Mouse (Mus musculus): Measurements from ENCODE around the gene Evi2a. TPM values are rescaled to one million over a fixed set of nuclear protein-coding genes. Genes with fewer than 3 reads are reported as not detected.

The Evi2a gene
- polyA plus RNA-seq, 1 experiment from 2014 or later: 2.8 TPM

- Histone ChIP-seq H3K36me3 (ENCODE audit: control insufficient read depth, insufficient read depth, low read length) (peaks cover 11% of the 10 kb centered on the region; the same call in 1 of the 2 replicates), H3K9ac (ENCODE audit: low read length) (no peak overlapping the region), H3K4me3 (ENCODE audit: low read depth, low read length) (no peak overlapping the region), H3K4me1 (ENCODE audit: control insufficient read depth, insufficient read depth, low read length) (no peaks in the 10 kb centered on the region), H3K27ac (ENCODE audit: low read depth, low read length) (no peak overlapping the region), H3K4me2 (ENCODE audit: low read length) (no peak overlapping the region), H3K27me3 (replicated peaks; ENCODE audit: control insufficient read depth, insufficient read depth, low read length) (no peaks in the 10 kb centered on the region), H3K9me3 (replicated peaks; ENCODE audit: control insufficient read depth, low read length) (no peaks in the 10 kb centered on the region)
- 92% methylated on average over 3 of the region's 3 CpGs for WGBS
- no peak for DNase-seq (ENCODE audit: low spot score)
- ATAC-seq: no peak
Measured at GRCm38 (mm10) chr11:79528601-79529000, 1.8 kb downstream of the Evi2a start.

- no peak for DNase-seq (ENCODE audit: low spot score)
- Histone ChIP-seq H3K4me3 (ENCODE audit: low read depth, low read length) (no peak overlapping the region), H3K36me3 (ENCODE audit: control insufficient read depth, insufficient read depth, low read length) (peaks cover 11% of the 10 kb centered on the region; the same call in 1 of the 2 replicates), H3K9me3 (replicated peaks; ENCODE audit: control insufficient read depth, low read length) (no peaks in the 10 kb centered on the region), H3K4me2 (ENCODE audit: low read length) (no peak overlapping the region), H3K27me3 (replicated peaks; ENCODE audit: control insufficient read depth, insufficient read depth, low read length) (no peaks in the 10 kb centered on the region), H3K9ac (ENCODE audit: low read length) (no peak overlapping the region), H3K27ac (ENCODE audit: low read depth, low read length) (no peak overlapping the region), H3K4me1 (ENCODE audit: control insufficient read depth, insufficient read depth, low read length) (no peaks in the 10 kb centered on the region)
- WGBS: 93% methylated on average over 5 of the region's 5 CpGs
- no peak for ATAC-seq
Measured at GRCm38 (mm10) chr11:79527739-79528384, 2.5 kb downstream of the Evi2a start.

GRCm38 (mm10) chr11:79527015-79527738 lies 3.2 kb downstream of the Evi2a start:
- H3K4me2 ChIP-seq (ENCODE audit: low read length): no peak overlapping the region
- WGBS: 87% methylated on average over 15 of the region's 15 CpGs
- H3K4me1 ChIP-seq (ENCODE audit: control insufficient read depth, insufficient read depth, low read length): no peaks in the 10 kb centered on the region
- no peak overlapping the region for H3K27ac ChIP-seq (ENCODE audit: low read depth, low read length)
- ATAC-seq (no peak), DNase-seq (ENCODE audit: low spot score) (no peak)
- H3K27me3 ChIP-seq (replicated peaks; ENCODE audit: control insufficient read depth, insufficient read depth, low read length): no peaks in the 10 kb centered on the region
- no peak overlapping the region for H3K9ac ChIP-seq (ENCODE audit: low read length)
- H3K9me3 ChIP-seq (replicated peaks; ENCODE audit: control insufficient read depth, low read length): no peaks in the 10 kb centered on the region
- peaks cover 11% of the 10 kb centered on the region; the same call in 1 of the 2 replicates for H3K36me3 ChIP-seq (ENCODE audit: control insufficient read depth, insufficient read depth, low read length)
- no peak overlapping the region for H3K4me3 ChIP-seq (ENCODE audit: low read depth, low read length)

- H3K9me3 ChIP-seq (replicated peaks; ENCODE audit: control insufficient read depth, low read length): no peaks in the 10 kb centered on the region
- DNase-seq (ENCODE audit: low spot score) (no peak), ATAC-seq (no peak)
- no peaks in the 10 kb centered on the region for H3K4me1 ChIP-seq (ENCODE audit: control insufficient read depth, insufficient read depth, low read length)
- H3K4me3 ChIP-seq (ENCODE audit: low read depth, low read length): no peak overlapping the region
- no peak overlapping the region for H3K27ac ChIP-seq (ENCODE audit: low read depth, low read length)
- H3K9ac ChIP-seq (ENCODE audit: low read length): no peak overlapping the region
- no peak overlapping the region for H3K4me2 ChIP-seq (ENCODE audit: low read length)
- WGBS: 95% methylated on average over 3 of the region's 3 CpGs
- H3K36me3 ChIP-seq (ENCODE audit: control insufficient read depth, insufficient read depth, low read length): peaks cover 11% of the 10 kb centered on the region; the same call in 1 of the 2 replicates
- H3K27me3 ChIP-seq (replicated peaks; ENCODE audit: control insufficient read depth, insufficient read depth, low read length): no peaks in the 10 kb centered on the region
Measured at GRCm38 (mm10) chr11:79526549-79526948, 3.9 kb downstream of the Evi2a start.

GRCm38 (mm10) chr11:79524310-79524575 lies 6.2 kb downstream of the Evi2a start:
- DNase-seq (ENCODE audit: low spot score) (no peak), ATAC-seq (no peak)
- H3K27me3 ChIP-seq (replicated peaks; ENCODE audit: control insufficient read depth, insufficient read depth, low read length): no peaks in the 10 kb centered on the region
- no peak overlapping the region for H3K9ac ChIP-seq (ENCODE audit: low read length)
- H3K4me3 ChIP-seq (ENCODE audit: low read depth, low read length): no peak overlapping the region
- H3K9me3 ChIP-seq (replicated peaks; ENCODE audit: control insufficient read depth, low read length): no peaks in the 10 kb centered on the region
- H3K4me1 ChIP-seq (ENCODE audit: control insufficient read depth, insufficient read depth, low read length): no peaks in the 10 kb centered on the region
- 0 out of 2 replicates have a peak, but pooled peaks cover 9% of the 10 kb centered on the region for H3K36me3 ChIP-seq (ENCODE audit: control insufficient read depth, insufficient read depth, low read length)
- H3K4me2 ChIP-seq (ENCODE audit: low read length): no peak overlapping the region
- 96% methylated on average over 1 of the region's 1 CpGs for WGBS
- H3K27ac ChIP-seq (ENCODE audit: low read depth, low read length): no peak overlapping the region

GRCm38 (mm10) chr11:79523560-79524309 lies 6.7 kb downstream of the Evi2a start, which contains the start of gene Evi2b:
Gene Evi2b (minus strand): TSS chr11:79523762.
- Histone ChIP-seq H3K4me3 (ENCODE audit: low read depth, low read length) (no peak within 1 kb of the TSS), H3K9me3 (replicated peaks; ENCODE audit: control insufficient read depth, low read length) (no peaks in the 10 kb centered on the region), H3K27me3 (replicated peaks; ENCODE audit: control insufficient read depth, insufficient read depth, low read length) (no peaks in the 10 kb centered on the region), H3K4me1 (ENCODE audit: control insufficient read depth, insufficient read depth, low read length) (no peaks in the 10 kb centered on the region), H3K9ac (ENCODE audit: low read length) (no peak within 1 kb of the TSS), H3K4me2 (ENCODE audit: low read length) (no peak within 1 kb of the TSS), H3K27ac (ENCODE audit: low read depth, low read length) (no peak within 1 kb of the TSS), H3K36me3 (ENCODE audit: control insufficient read depth, insufficient read depth, low read length) (0 out of 2 replicates have a peak, but pooled peaks cover 9% of the 10 kb centered on the region)
- 92% methylated on average over 10 of the region's 10 CpGs for WGBS
- ATAC-seq (no peak), DNase-seq (ENCODE audit: low spot score) (no peak)

GRCm38 (mm10) chr11:79522944-79523343 lies 7.5 kb downstream of the Evi2a start:
- Histone ChIP-seq H3K27ac (ENCODE audit: low read depth, low read length) (no peak overlapping the region), H3K4me1 (ENCODE audit: control insufficient read depth, insufficient read depth, low read length) (no peaks in the 10 kb centered on the region), H3K36me3 (ENCODE audit: control insufficient read depth, insufficient read depth, low read length) (0 out of 2 replicates have a peak, but pooled peaks cover under 1% of the 10 kb centered on the region), H3K27me3 (replicated peaks; ENCODE audit: control insufficient read depth, insufficient read depth, low read length) (no peaks in the 10 kb centered on the region), H3K4me3 (ENCODE audit: low read depth, low read length) (no peak overlapping the region), H3K9me3 (replicated peaks; ENCODE audit: control insufficient read depth, low read length) (no peaks in the 10 kb centered on the region), H3K9ac (ENCODE audit: low read length) (no peak overlapping the region), H3K4me2 (ENCODE audit: low read length) (no peak overlapping the region)
- 75% methylated on average over 1 of the region's 1 CpGs for WGBS
- ATAC-seq: no peak
- DNase-seq (ENCODE audit: low spot score): no peak

GRCm38 (mm10) chr11:79521930-79522329 lies 8.5 kb downstream of the Evi2a start:
- Histone ChIP-seq H3K9ac (ENCODE audit: low read length) (no peak overlapping the region), H3K4me1 (ENCODE audit: control insufficient read depth, insufficient read depth, low read length) (no peaks in the 10 kb centered on the region), H3K27ac (ENCODE audit: low read depth, low read length) (no peak overlapping the region), H3K9me3 (replicated peaks; ENCODE audit: control insufficient read depth, low read length) (no peaks in the 10 kb centered on the region), H3K4me3 (ENCODE audit: low read depth, low read length) (no peak overlapping the region), H3K4me2 (ENCODE audit: low read length) (no peak overlapping the region), H3K36me3 (ENCODE audit: control insufficient read depth, insufficient read depth, low read length) (no peaks in the 10 kb centered on the region), H3K27me3 (replicated peaks; ENCODE audit: control insufficient read depth, insufficient read depth, low read length) (no peaks in the 10 kb centered on the region)
- DNase-seq (ENCODE audit: low spot score) (no peak), ATAC-seq (no peak)

GRCm38 (mm10) chr11:79520772-79521171 lies 9.6 kb downstream of the Evi2a start:
- no peak overlapping the region for H3K4me3 ChIP-seq (ENCODE audit: low read depth, low read length)
- no peak overlapping the region for H3K9ac ChIP-seq (ENCODE audit: low read length)
- no peaks in the 10 kb centered on the region for H3K9me3 ChIP-seq (replicated peaks; ENCODE audit: control insufficient read depth, low read length)
- no peak overlapping the region for H3K4me2 ChIP-seq (ENCODE audit: low read length)
- no peaks in the 10 kb centered on the region for H3K36me3 ChIP-seq (ENCODE audit: control insufficient read depth, insufficient read depth, low read length)
- no peaks in the 10 kb centered on the region for H3K27me3 ChIP-seq (replicated peaks; ENCODE audit: control insufficient read depth, insufficient read depth, low read length)
- no peak overlapping the region for H3K27ac ChIP-seq (ENCODE audit: low read depth, low read length)
- ATAC-seq: no peak
- no peak for DNase-seq (ENCODE audit: low spot score)
- H3K4me1 ChIP-seq (ENCODE audit: control insufficient read depth, insufficient read depth, low read length): no peaks in the 10 kb centered on the region

Data from forebrain, embryonic 14.5 days (tissue).